Mouse (Mus musculus) midbrain, postnatal 0 days (tissue): ENCODE data around the gene Gbx2. TPM values are rescaled to one million over a fixed set of nuclear protein-coding genes. Genes with fewer than 3 reads are reported as not detected.

Experiments
- ATAC-seq: fragments of 200-750 bp; cut with Nextera tagmentation; 2 replicates; pipeline ENCODE4 v1.8.0; 2017; ENCODE audit warnings: moderate number of reproducible peaks, mild to moderate bottlenecking, moderate TSS enrichment, moderate library complexity; ENCODE audit not compliant: low FRiP score
- DNase-seq: peaks from one replicate; pipeline ENCODE4 v3.0.0-alpha.2; 2015; ENCODE audit warnings: low spot score
- H3K27ac ChIP-seq: fragments of 300-500 bp; sonication (generic); 2 replicates; pipeline ENCODE4 v1.5.1; 2014; ENCODE audit warnings: low read depth, mild to moderate bottlenecking, low read length, mixed read lengths
- H3K27me3 ChIP-seq: fragments of 300-500 bp; sonication (generic); 2 replicates; pipeline ENCODE4 v1.6.1; 2014; ENCODE audit warnings: low read length, control low read depth, mixed read lengths; ENCODE audit not compliant: insufficient read depth
- H3K36me3 ChIP-seq: fragments of 300-500 bp; sonication (generic); 2 replicates; pipeline ENCODE4 v1.6.1; 2014; ENCODE audit warnings: low read length, control low read depth, mixed read lengths; ENCODE audit not compliant: insufficient read depth
- H3K4me1 ChIP-seq: fragments of 300-500 bp; sonication (generic); 2 replicates; pipeline ENCODE4 v1.6.1; 2014; ENCODE audit warnings: mild to moderate bottlenecking, control low read depth, antibody characterized with exemption, low read length, mixed read lengths; ENCODE audit not compliant: insufficient read depth
- H3K4me2 ChIP-seq: fragments of 300-500 bp; sonication (generic); 2 replicates; pipeline ENCODE4 v1.6.1; 2014; ENCODE audit warnings: low read depth, mild to moderate bottlenecking, low read length, mixed read lengths; ENCODE audit not compliant: poor library complexity, severe bottlenecking
- H3K4me3 ChIP-seq: fragments of 300-500 bp; sonication (generic); 2 replicates; pipeline ENCODE4 v1.5.1; 2014; ENCODE audit warnings: low read depth, mild to moderate bottlenecking, low read length, moderate library complexity
- H3K9ac ChIP-seq: fragments of 300-500 bp; sonication (generic); replicated peaks from 2 replicates; pipeline ENCODE4 v1.6.1; 2014; ENCODE audit warnings: mild to moderate bottlenecking, low read length, moderate library complexity, mixed read lengths; ENCODE audit not compliant: poor library complexity, severe bottlenecking
- H3K9me3 ChIP-seq: fragments of 300-500 bp; sonication (generic); 2 replicates; pipeline ENCODE4 v1.6.1; 2016; ENCODE audit warnings: low read length, control low read depth
- CTCF ChIP-seq: IDR thresholded peaks from 2 replicates; pipeline ENCODE4 v1.5.1; 2016; ENCODE audit warnings: antibody characterized with exemption, mild to moderate bottlenecking
- WGBS: fragments of 180-500 bp; shearing (Covaris S2); extraction: QIAGEN DNeasy Blood & Tissue Kit; methylation state at CpG from one replicate; pipeline ENCODE4 v1.1.7; 2014; 5-methylcytosine and 5-hydroxymethylcytosine counted together
- polyA plus RNA-seq: library from polyadenylated mRNA; unstranded; fragments of >200 nt; fragmentation: Nextera tagmentation; extraction: Ambion mirVana; gene quantifications from 2 replicates; pipeline ENCODE4 v1.2.1, GENCODE M21; 2015
- total RNA-seq: library from RNA; depleted of rRNA; stranded (reverse); fragments of >200 nt; gene quantifications from 2 replicates; pipeline ENCODE4 v1.2.3, GENCODE M21; 2014

Gbx2 gene
- total and polyA plus RNA-seq, 2 experiments from 2014 or later: 9.9 to 22.8 TPM

- Histone ChIP-seq H3K4me2 (peak overlapping the region; percentile 88), H3K27me3 (peaks cover 19% of the 10 kb centered on the region), H3K4me3 (peak overlapping the region; percentile 59; the same call in 1 of the 2 replicates), H3K27ac (no peak overlapping the region), H3K9ac (no peak overlapping the region), H3K9me3 (no peaks in the 10 kb centered on the region), H3K4me1 (no peaks in the 10 kb centered on the region), H3K36me3 (no peaks in the 10 kb centered on the region)
- ATAC-seq (no peak), DNase-seq (no peak)
- no peak for TF ChIP-seq CTCF
- 62% methylated on average over 10 of the region's 10 CpGs for WGBS
Observed at GRCm38 (mm10) chr1:89969072-89969713, 38.2 kb upstream of the Gbx2 start.

- Histone ChIP-seq H3K9ac (peak overlapping the region; percentile 77), H3K27ac (peak overlapping the region; percentile 70), H3K4me3 (peak overlapping the region; percentile 59), H3K36me3 (no peaks in the 10 kb centered on the region), H3K27me3 (peaks cover 24% of the 10 kb centered on the region), H3K4me1 (no peaks in the 10 kb centered on the region), H3K9me3 (no peaks in the 10 kb centered on the region), H3K4me2 (peak overlapping the region; percentile 88)
- 1% methylated on average over 69 of the region's 95 CpGs for WGBS
- DNase-seq (peak; percentile 86), ATAC-seq (peak; percentile 74)
- no peak for TF ChIP-seq CTCF
Observed at GRCm38 (mm10) chr1:89968111-89968851, 37.3 kb upstream of the Gbx2 start.

GRCm38 (mm10) chr1:89967585-89967984, 36.6 kb upstream of the Gbx2 start:
- ATAC-seq (no peak), DNase-seq (no peak)
- no peaks in the 10 kb centered on the region for H3K9me3 ChIP-seq
- no peaks in the 10 kb centered on the region for H3K4me1 ChIP-seq
- H3K27ac ChIP-seq: no peak overlapping the region
- H3K27me3 ChIP-seq: peaks cover 25% of the 10 kb centered on the region
- 9% methylated on average over 9 of the region's 9 CpGs for WGBS
- H3K9ac ChIP-seq: peak overlapping the region; percentile 77; the same call in 1 of the 2 replicates
- TF ChIP-seq CTCF: no peak
- no peaks in the 10 kb centered on the region for H3K36me3 ChIP-seq
- H3K4me3 ChIP-seq: peak overlapping the region; percentile 59
- peak overlapping the region; percentile 88 for H3K4me2 ChIP-seq

GRCm38 (mm10) chr1:89964426-89964825, 33.4 kb upstream of the Gbx2 start:
- TF ChIP-seq CTCF: no peak
- Histone ChIP-seq H3K27me3 (peaks cover 10% of the 10 kb centered on the region), H3K36me3 (no peaks in the 10 kb centered on the region), H3K4me1 (0 out of 2 replicates have a peak, but pooled peaks cover 5% of the 10 kb centered on the region), H3K27ac (no peak overlapping the region), H3K9me3 (no peaks in the 10 kb centered on the region), H3K4me2 (no peak overlapping the region), H3K4me3 (no peak overlapping the region), H3K9ac (no peak overlapping the region)
- 37% methylated on average over 12 of the region's 12 CpGs for WGBS
- no peak for ATAC-seq
- DNase-seq: no peak

GRCm38 (mm10) chr1:89963296-89963695, 32.3 kb upstream of the Gbx2 start:
- Histone ChIP-seq H3K4me3 (no peak overlapping the region), H3K4me1 (0 out of 2 replicates have a peak, but pooled peaks cover 5% of the 10 kb centered on the region), H3K9me3 (no peaks in the 10 kb centered on the region), H3K4me2 (no peak overlapping the region), H3K9ac (no peak overlapping the region), H3K27me3 (peaks cover 6% of the 10 kb centered on the region; the same call in 1 of the 2 replicates), H3K36me3 (no peaks in the 10 kb centered on the region), H3K27ac (no peak overlapping the region)
- ATAC-seq (no peak), DNase-seq (no peak)
- TF ChIP-seq CTCF: no peak
- WGBS: 100% methylated on average over 2 of the region's 2 CpGs

GRCm38 (mm10) chr1:89962092-89962491, 31.1 kb upstream of the Gbx2 start:
- no peak overlapping the region for H3K4me3 ChIP-seq
- ATAC-seq: no peak; the same call in 1 of the 2 replicates
- peaks cover 6% of the 10 kb centered on the region; the same call in 1 of the 2 replicates for H3K27me3 ChIP-seq
- H3K27ac ChIP-seq: no peak overlapping the region
- 10% methylated on average over 13 of the region's 13 CpGs for WGBS
- no peak for TF ChIP-seq CTCF
- no peaks in the 10 kb centered on the region for H3K9me3 ChIP-seq
- peak overlapping the region; percentile 6; the same call in 1 of the 2 replicates for H3K4me2 ChIP-seq
- H3K36me3 ChIP-seq: no peaks in the 10 kb centered on the region
- DNase-seq: peak; percentile 32
- H3K4me1 ChIP-seq: 0 out of 2 replicates have a peak, but pooled peaks cover 5% of the 10 kb centered on the region
- 0 out of 2 replicates have a peak overlapping the region, but pooled peaks have one; percentile 13 for H3K9ac ChIP-seq
